Mouse (Mus musculus) cerebellum, postnatal 10 days (tissue): ENCODE data around the gene Muc20.

Source experiments
- DNase-seq, 2 experiments: peaks; one replicate each; pipeline ENCODE4 v3.0.0; 2021; ENCODE audit warnings: mixed read lengths in 2 of 2

The Muc20 gene

GRCm38 (mm10) chr16:32797426-32797689 is at the start of gene Muc20:
TSS of gene Muc20 (minus strand) at chr16:32797435.
- no peak for DNase-seq

- no peak for DNase-seq
These were observed 34.3 kb upstream of the Muc20 start for GRCm38 (mm10) chr16:32831501-32831900.

- DNase-seq, result no peak
These were observed 31.9 kb upstream of the Muc20 start for GRCm38 (mm10) chr16:32829104-32829503.

DNA sequence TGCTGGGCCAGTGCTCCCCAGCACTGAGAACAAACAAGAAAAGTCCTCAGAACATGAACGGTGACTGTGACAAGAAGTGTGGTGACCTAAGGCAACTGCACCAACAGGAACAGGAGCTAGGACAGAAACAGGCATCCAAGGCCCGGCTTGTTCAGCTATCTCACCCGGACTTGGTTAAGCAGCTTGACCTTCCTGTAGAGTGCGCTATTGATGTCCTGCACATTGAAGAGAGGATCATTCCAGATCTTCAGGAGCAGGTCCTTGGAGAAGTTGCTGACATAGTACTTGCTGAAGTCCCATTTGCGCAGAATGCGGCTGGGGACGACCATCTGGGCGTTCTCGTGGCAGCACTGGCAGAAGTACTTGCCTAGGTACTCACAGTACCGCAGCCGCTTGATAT is 29.3 kb upstream of the Muc20 start:
- DNase-seq, result no peak

DNA sequence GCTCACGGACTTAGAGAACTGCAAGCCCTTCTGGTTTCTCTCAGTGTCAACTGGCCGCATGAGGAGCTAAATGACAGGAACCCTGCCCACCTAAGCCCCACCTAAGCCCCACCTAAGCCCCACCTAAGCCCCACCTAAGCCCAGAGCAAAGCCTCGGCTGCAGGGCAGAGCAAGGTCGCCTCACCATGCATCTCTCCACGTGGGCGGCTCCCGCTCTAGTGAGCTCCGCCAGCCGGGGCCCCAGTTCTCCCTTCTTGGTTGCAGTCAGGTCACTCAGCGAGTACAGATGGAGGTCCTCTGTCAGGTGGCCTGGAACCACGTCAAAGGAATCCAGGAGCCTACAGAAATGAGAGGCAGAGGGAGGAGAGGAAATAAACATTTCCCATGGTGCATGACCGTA is 28.1 kb upstream of the Muc20 start:
- no peak for DNase-seq

DNA sequence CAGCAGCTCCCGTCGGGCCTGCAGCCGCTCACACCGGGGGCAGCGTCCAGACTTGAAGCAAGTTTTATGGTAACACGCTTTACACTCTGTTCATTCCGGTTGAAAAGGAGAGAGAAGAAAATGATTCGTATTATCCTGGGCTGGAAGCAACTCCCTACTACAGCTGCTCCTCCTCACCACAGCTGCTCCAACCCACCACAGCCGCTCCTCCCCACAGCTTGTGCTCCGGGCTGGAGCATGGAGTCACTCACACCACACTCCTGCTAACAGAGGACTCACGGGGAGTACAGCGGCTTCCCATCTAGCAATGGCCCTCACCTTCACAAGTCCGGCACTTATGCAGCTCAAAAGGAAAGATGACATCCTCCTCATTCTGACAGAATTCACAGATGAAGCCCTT is 26.8 kb upstream of the Muc20 start:
- DNase-seq, result no peak

GRCm38 (mm10) chr16:32823487-32823886 is 26.3 kb upstream of the Muc20 start:
- no peak for DNase-seq

DNA sequence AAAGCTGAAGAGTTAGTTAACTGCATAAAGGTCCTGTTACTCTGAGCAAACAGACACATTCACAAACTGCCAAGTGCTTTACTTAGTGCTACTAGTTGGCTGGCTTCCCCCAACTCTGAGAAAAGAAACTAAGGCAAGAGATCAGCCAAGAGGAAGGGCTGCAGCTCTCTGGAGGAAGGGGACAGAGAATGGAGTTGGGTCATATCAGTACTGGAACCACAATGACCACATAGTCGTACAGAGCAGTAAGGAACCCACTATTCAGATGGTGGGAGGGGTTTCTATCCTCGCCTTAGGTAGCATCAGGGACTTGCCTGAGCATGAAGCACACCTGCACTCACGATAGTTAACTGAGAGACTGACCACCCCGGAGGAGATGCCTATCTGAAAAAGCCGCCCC is 25.6 kb upstream of the Muc20 start:
- DNase-seq, result no peak

- no peak for DNase-seq
These were observed 25.2 kb upstream of the Muc20 start for GRCm38 (mm10) chr16:32822450-32822827.

- no peak for DNase-seq
These were observed 24.7 kb upstream of the Muc20 start for GRCm38 (mm10) chr16:32821772-32822449.

DNA sequence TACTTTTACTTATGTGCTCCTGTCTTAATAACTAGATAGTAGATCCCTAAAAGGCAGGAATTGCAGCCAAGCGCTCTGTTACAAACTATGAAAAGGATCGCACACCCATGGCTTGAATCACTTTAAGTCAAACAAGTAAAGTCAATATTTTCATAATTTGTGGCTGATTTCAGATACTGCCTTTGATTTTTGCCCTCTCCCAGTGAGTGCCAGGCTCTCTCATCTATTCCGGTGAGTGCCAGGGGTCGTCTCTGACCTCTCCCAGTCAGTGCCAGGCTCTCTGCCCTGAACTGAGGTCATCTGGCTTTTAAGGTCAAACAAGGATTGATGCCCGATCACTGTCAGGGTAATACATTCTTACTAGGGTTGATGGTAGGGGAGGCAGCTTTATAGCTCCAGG is 21.2 kb upstream of the Muc20 start:
- no peak for DNase-seq

DNA sequence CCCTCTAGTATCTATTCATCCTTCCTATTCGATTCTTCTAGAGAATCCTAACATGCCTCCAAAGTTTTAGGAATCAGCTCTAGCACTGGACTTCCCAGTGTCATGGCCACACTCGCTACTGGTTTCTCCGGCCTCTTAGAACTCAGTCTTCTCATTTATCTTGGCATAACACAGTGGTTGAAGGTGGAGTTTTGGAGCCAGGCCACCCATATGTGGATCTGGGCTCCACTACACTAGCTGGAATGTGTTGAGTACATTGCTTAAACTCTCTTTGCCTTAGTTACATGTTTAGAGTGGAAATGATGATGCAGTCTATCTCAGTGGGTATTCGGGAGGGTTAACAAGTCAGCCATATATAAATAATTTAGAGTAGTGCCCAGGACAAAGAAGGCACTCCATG is 20.8 kb upstream of the Muc20 start:
- DNase-seq, result no peak

GRCm38 (mm10) chr16:32815160-32815605 is 17.9 kb upstream of the Muc20 start:
- DNase-seq, result peak in 1 of 2 experiments; percentile 9

GRCm38 (mm10) chr16:32814539-32814938 is 17.3 kb upstream of the Muc20 start:
- peak; percentile 33 to 60 for DNase-seq

- no peak for DNase-seq
These were observed 16.5 kb upstream of the Muc20 start for GRCm38 (mm10) chr16:32813771-32814170.

DNA sequence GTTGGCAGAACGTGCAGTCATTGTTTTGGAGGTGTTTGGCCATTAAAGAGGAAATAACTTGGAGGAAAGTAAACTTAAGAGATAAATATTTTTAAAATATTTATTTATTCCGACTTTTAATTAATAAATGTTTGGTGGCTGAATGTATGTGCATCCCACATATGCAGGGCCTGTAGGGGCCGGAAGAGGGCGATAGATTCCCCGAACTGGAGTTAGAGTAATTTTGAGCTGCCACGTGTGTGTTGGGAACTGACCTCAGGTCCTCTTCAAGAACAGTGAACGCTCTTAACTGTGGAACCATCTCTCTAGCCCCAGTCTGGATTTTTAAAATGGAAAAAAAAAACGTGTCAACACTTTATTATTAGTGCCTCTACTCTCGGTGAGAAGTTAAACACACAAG is 16.1 kb upstream of the Muc20 start:
- peak in 1 of 2 experiments; percentile 19 for DNase-seq

DNA sequence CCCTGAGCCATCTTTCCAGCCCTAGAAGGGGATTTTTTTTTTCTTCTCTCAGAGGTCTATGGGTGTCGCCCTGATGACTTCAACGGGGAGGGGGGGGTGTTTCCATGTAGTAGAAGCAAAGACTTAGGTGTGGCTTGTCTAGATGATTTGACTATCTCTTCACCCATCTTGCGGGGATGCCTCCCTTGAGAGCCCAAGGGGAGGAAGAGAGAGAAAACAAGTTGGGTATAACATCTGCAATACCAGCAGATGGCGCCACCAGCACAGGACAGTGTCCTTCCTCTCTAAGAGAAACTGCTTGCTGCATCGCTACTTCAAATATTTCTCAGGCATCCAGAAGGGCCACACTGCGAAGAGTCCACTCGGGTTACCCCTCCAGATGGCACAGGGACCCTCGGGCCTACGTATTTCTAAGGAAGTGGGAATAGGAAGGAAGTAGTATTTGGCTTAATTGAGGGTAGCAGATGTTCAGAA is 15.7 kb upstream of the Muc20 start:
- DNase-seq, result peak; percentile 92 to 94

GRCm38 (mm10) chr16:32810321-32810720 is 13.1 kb upstream of the Muc20 start, which contains the start of gene Smbd1:
TSS of gene Smbd1 (minus strand) at chr16:32810477.
- DNase-seq, result no peak

- no peak for DNase-seq
These were observed 10.4 kb upstream of the Muc20 start for GRCm38 (mm10) chr16:32807408-32808185.

DNA sequence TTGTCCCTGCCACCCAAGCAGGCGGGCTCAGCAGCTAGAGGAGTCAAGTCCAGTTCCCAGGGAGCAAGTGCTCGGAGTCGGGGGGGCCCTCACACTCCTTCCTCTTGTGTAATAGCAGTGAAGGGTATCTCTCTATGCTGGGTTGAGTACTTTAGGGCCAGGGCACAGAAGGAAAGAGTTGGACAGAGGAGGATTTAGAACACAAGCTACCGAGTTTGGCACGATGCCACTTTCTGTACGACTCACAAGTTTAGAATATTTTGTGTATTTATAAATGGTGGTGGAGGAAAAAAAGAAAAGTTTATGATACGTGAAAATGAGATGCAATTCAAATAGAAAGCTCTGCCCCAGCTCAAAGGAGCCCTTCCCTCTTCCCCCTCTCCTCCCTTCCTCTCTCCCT is 7.9 kb upstream of the Muc20 start:
- DNase-seq, result no peak

- DNase-seq, result no peak
These were observed 6.7 kb upstream of the Muc20 start for GRCm38 (mm10) chr16:32803901-32804300.

GRCm38 (mm10) chr16:32803252-32803853 is 6.1 kb upstream of the Muc20 start:
- peak; percentile 91 for DNase-seq

DNA sequence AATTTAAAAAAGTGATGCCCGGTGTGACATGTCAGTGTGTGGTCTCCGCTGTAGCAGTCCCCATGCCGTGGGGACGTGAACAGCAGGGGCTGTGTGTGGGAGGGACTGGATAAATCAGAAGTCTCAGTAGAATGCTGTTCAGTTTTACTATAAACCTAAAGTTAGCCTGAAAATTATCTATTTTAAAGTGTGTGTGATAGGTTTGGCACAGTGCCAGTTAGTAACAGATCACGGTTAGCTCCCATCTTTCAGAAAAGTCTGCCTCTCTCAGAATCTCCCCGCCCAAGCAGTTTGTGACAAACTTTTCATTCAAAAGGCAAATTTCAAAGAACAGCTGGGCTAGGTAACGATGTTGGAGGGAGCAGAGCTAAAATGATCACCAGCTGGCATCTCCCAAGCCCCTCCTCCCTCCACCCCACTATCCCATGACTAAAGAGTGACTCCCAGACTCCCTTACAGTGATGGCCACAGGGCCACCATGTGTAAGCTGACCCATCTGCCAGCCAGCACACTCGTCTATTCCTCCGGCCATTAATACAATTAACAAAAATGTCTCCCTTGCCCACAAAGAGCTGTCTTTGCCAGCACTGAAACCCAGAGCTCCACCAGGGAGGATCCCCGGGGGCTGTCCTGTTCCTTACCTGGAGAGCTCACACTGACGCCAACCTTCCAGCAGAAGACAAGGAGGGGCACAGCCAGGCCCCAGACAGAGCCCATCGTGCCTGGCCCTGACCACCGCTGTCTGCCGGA is 384 bp downstream of the Muc20 start:
- DNase-seq, result peak in 1 of 2 experiments; percentile 14
